Mouse (Mus musculus): ENCODE data around the gene Hipk2. TPM values are rescaled to one million over a fixed set of nuclear protein-coding genes. Genes with fewer than 3 reads are reported as not detected.

The Hipk2 gene
- polyA plus RNA-seq, 1 experiment from 2014 or later, result 45.3 TPM

DNA sequence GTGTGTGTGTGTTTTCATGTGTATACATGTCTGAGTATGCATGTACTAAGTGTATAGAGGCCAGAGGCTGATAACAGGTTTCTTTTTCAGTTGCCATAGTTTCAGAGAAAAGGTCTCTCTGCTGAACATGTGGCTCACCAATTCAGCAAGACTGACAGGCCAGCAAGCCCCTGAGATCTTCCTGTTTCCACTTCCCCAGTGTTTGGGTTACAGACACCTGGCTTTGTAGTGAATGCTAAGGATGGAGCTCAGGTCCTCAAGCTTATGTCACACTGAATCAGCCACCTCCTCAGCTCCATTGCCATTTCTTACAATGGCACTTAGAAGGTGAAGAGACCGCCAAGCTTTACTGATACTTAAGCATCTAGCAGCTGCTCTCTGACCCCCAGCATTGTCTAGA, 55.1 kb downstream of the Hipk2 start:
- Histone ChIP-seq H3K36me3 (replicated peaks) (peaks cover 15% of the 10 kb centered on the region), H3K9ac (no peak overlapping the region), H3K4me1 (peaks cover 8% of the 10 kb centered on the region; the same call in 1 of the 2 replicates), H3K27ac (no peak overlapping the region), H3K9me3 (no peaks in the 10 kb centered on the region), H3K4me3 (no peak overlapping the region), H3K4me2 (no peak overlapping the region), H3K27me3 (replicated peaks) (no peaks in the 10 kb centered on the region)
- 98% methylated on average over 1 of the region's 1 CpGs for WGBS
- no peak for ATAC-seq (replicated peaks)

DNA sequence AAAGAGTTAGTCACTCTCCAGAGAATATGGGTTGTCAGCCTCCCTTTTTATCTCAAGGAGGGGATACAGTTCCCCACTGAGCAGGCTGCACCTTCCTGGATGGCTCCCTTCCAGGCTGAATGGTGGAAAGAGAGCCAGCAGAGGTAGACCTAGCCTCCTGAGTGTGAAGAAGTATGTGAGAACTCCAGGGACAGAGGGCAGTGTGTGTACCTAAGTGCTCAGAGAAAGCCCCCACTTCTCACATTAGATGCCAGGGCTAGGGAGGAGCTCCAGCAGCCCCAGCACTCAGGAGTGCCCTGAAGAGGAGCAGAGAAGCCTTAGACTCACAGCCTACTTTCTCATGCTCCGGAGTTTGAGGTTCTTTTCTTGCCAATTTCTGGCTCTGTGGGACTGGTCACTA, 59.7 kb downstream of the Hipk2 start:
- ATAC-seq (replicated peaks), result no peak
- H3K9me3 ChIP-seq, result no peaks in the 10 kb centered on the region
- 71% methylated on average over 1 of the region's 1 CpGs for WGBS

DNA sequence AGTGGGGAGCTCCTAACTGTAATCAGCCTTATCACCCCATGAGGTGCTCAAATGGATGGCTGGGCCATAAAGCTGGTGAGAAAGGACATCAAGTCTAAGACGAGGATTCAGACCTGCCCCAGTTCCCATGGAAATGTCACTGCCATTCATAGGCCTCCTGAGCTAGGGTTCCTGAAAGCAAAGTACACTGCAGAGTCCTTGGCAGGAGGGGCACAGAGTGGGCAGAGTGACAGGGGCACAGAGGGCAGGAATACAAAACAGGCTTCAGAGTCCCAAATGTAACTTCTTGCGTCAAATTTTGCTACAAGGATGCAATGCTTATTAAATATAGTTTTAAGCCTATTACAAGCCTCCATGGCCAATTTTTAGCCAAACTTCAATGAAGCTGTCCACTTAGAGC, 60.4 kb downstream of the Hipk2 start:
- Histone ChIP-seq H3K36me3 (replicated peaks) (peaks cover 15% of the 10 kb centered on the region), H3K9ac (no peak overlapping the region), H3K27me3 (replicated peaks) (no peaks in the 10 kb centered on the region), H3K27ac (no peak overlapping the region), H3K4me1 (peaks cover 9% of the 10 kb centered on the region; the same call in 1 of the 2 replicates), H3K4me2 (no peak overlapping the region), H3K9me3 (no peaks in the 10 kb centered on the region), H3K4me3 (no peak overlapping the region)
- no peak for ATAC-seq (replicated peaks)
- WGBS, result 68% methylated on average over 2 of the region's 2 CpGs

More for the DNA sequence above, 59.7 kb downstream of the Hipk2 start:
- Histone ChIP-seq H3K4me3 (no peak overlapping the region), H3K36me3 (replicated peaks) (peaks cover 15% of the 10 kb centered on the region), H3K27me3 (replicated peaks) (no peaks in the 10 kb centered on the region), H3K27ac (no peak overlapping the region), H3K4me2 (no peak overlapping the region), H3K9ac (no peak overlapping the region), H3K4me1 (peaks cover 9% of the 10 kb centered on the region; the same call in 1 of the 2 replicates)

DNA sequence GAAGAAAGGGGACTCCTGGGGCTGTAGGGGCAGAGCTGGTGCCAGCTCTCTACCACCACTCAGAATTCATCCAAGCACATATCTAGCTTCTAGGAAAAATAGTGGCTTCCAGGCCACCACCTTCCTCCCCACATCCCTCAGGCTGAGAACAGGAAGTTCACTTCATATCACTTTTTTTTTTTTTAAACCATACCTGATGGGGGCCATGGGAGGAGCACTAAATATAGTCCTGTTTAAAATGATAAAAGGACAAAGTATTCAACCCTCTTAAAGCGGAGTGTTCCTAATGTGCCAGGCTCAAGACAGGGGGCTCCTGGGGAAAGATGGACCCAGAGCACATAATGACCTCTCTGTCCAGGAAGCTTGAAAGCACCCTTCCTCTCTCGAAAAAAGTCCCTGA, 61.3 kb downstream of the Hipk2 start:
- H3K4me3 ChIP-seq, result no peak overlapping the region
- no peak overlapping the region for H3K27ac ChIP-seq
- no peaks in the 10 kb centered on the region for H3K9me3 ChIP-seq
- H3K4me2 ChIP-seq, result no peak overlapping the region
- peaks cover 15% of the 10 kb centered on the region for H3K36me3 ChIP-seq (replicated peaks)
- no peak overlapping the region for H3K9ac ChIP-seq
- 90% methylated on average over 2 of the region's 2 CpGs for WGBS
- H3K4me1 ChIP-seq, result peaks cover 13% of the 10 kb centered on the region; the same call in 1 of the 2 replicates
- H3K27me3 ChIP-seq (replicated peaks), result no peaks in the 10 kb centered on the region
- ATAC-seq (replicated peaks), result no peak

DNA sequence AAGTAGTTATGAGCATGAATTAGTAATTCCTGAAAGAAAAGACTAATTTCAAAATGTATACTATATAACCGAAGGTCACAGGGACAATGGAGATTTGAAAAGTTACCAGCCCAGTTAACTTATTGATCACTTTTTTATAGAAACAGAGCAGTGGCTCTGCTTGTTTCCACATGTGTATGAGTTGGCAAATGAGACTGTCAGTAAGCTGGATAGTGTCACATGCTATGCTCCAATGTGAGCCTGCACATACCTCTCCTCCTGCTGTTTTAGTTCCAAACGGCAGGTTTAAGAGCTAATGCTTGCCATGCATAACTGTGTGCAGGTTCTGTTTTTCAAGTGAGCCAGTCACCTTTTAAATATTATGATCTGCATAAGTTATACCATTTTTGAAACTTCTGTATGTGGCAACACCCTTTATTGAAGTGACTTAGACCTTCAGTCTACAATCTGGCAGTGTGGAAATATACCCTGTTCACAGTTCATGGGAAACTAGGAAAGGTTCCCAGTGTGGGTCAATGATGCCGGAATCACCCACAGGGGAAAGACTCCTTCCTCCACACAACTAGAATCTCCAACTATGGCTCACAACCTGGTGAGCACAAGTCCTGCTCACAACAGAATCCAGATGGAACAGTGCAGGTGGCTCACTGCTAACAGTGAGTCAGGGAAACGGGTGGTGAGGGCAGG, 64.4 kb downstream of the Hipk2 start:
- Histone ChIP-seq H3K9me3 (no peaks in the 10 kb centered on the region), H3K27me3 (replicated peaks) (no peaks in the 10 kb centered on the region), H3K4me2 (no peak overlapping the region), H3K4me3 (no peak overlapping the region), H3K36me3 (replicated peaks) (peaks cover under 1% of the 10 kb centered on the region; the same call in 1 of the 2 replicates), H3K4me1 (peaks cover 13% of the 10 kb centered on the region; the same call in 1 of the 2 replicates), H3K27ac (no peak overlapping the region), H3K9ac (no peak overlapping the region)
- no peak for ATAC-seq (replicated peaks)
- 84% methylated on average over 4 of the region's 4 CpGs for WGBS

DNA sequence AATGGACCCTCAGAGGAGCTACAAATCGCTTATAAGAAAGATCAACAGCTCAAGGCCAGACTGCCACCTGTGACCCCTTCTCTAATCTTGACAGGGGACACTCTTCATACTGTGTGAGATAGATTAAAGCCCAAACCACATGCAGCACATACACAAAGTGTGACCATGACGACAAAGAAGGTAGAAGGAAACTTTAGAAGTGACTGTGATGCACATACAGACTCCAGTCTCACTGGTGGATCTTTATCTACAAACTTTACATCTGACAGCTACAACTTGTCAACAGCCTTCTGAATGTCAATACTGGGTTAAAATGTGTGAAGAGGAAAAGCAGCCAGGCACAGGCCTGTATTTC, 65.9 kb downstream of the Hipk2 start:
- H3K9ac ChIP-seq, result no peak overlapping the region
- no peak overlapping the region for H3K4me2 ChIP-seq
- no peaks in the 10 kb centered on the region for H3K9me3 ChIP-seq
- H3K4me1 ChIP-seq, result peaks cover 4% of the 10 kb centered on the region; the same call in 1 of the 2 replicates
- no peaks in the 10 kb centered on the region for H3K36me3 ChIP-seq (replicated peaks)
- 69% methylated on average over 2 of the region's 2 CpGs for WGBS
- H3K27ac ChIP-seq, result no peak overlapping the region
- H3K4me3 ChIP-seq, result no peak overlapping the region
- no peak for ATAC-seq (replicated peaks)
- H3K27me3 ChIP-seq (replicated peaks), result no peaks in the 10 kb centered on the region

DNA sequence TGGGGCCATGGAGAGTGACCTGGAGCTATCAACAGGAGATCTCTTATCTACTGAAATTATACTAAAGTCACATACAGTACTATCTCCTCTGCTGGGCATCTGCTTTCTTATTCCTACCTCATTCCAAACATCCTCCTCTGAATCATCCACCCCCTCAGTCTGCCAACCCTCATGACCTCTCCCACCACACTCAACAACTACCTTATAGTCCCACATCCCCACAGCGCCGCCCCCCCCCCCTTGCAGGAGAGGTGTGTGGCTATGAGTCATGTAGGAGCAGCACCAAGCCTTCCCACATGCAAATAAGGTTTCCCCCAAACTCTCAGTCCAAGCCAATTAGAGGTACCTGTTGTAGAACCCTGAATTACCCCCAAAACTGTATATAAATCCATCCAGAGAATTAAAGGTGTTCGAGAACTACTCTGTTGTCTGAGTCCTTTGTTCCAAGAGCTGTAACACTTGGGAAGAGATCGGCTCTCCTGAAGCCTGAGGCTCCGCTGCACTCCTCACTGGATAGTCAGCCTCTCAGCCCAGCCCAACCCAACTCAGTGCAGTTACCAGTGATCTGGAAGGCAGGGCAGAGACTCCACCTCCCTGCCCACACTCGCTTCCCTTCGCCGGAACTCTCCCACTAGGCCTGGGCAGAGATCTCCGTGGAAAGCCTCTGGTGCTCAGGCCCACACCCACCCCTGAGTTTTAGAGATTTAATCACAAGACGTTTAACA, 66.4 kb downstream of the Hipk2 start:
- Histone ChIP-seq H3K36me3 (replicated peaks) (no peaks in the 10 kb centered on the region), H3K9me3 (no peaks in the 10 kb centered on the region), H3K4me2 (no peak overlapping the region), H3K4me1 (peaks cover 4% of the 10 kb centered on the region; the same call in 1 of the 2 replicates), H3K9ac (no peak overlapping the region), H3K27ac (no peak overlapping the region), H3K4me3 (no peak overlapping the region), H3K27me3 (replicated peaks) (no peaks in the 10 kb centered on the region)
- no peak for ATAC-seq (replicated peaks)
- 69% methylated on average over 10 of the region's 10 CpGs for WGBS

DNA sequence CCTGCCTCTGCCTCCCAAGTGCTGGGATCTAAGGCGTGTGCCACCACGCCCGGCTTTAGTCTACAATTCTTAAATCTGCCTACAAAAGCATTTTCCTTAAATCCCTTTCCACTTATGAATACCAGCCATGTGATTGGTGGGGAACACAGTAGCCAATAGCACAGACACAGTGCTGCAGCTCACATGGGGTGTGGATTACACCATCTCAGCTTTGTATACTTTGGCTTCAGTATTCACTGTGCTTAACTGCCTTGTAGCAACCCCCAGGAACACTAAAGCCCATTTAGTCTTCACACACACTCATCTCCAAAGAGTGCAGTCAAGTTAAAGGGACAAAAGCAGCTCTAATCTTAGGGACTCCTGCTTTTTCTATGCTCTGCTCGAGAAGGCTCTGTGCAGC, 67.6 kb downstream of the Hipk2 start:
- no peaks in the 10 kb centered on the region for H3K9me3 ChIP-seq
- H3K4me1 ChIP-seq, result peaks cover 4% of the 10 kb centered on the region; the same call in 1 of the 2 replicates
- H3K36me3 ChIP-seq (replicated peaks), result no peaks in the 10 kb centered on the region
- no peak overlapping the region for H3K4me3 ChIP-seq
- 82% methylated on average over 4 of the region's 4 CpGs for WGBS
- H3K27ac ChIP-seq, result no peak overlapping the region
- no peaks in the 10 kb centered on the region for H3K27me3 ChIP-seq (replicated peaks)
- ATAC-seq (replicated peaks), result no peak
- H3K4me2 ChIP-seq, result no peak overlapping the region
- H3K9ac ChIP-seq, result no peak overlapping the region

DNA sequence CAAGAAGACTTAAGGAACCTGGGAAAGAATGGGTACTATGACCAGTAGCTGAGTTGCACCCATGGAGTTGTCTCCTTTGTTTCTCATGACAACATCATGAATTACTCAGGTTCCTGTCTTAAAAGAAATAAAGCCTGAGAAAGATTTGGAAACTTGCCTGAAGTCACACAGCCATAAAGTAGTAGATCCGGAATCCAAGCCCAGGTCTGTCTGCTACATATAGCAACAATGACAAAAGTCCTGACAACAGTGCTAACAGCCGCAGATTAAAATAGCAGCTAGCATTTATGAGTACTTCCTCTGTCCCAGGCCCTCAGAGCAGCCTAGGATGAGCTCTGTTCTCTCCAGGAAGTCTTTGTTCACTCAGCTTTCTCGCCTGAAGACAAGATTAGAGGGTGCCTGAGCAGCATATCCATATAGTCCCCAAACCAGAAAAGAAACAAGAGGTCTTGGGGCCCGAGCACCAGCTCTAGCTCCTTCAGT, 69.0 kb downstream of the Hipk2 start:
- Histone ChIP-seq H3K4me1 (peaks cover 15% of the 10 kb centered on the region), H3K4me3 (no peak overlapping the region), H3K4me2 (no peak overlapping the region), H3K9ac (no peak overlapping the region), H3K36me3 (replicated peaks) (no peaks in the 10 kb centered on the region), H3K9me3 (no peaks in the 10 kb centered on the region), H3K27ac (no peak overlapping the region), H3K27me3 (replicated peaks) (no peaks in the 10 kb centered on the region)
- ATAC-seq (replicated peaks), result no peak
- WGBS, result 81% methylated on average over 4 of the region's 4 CpGs

DNA sequence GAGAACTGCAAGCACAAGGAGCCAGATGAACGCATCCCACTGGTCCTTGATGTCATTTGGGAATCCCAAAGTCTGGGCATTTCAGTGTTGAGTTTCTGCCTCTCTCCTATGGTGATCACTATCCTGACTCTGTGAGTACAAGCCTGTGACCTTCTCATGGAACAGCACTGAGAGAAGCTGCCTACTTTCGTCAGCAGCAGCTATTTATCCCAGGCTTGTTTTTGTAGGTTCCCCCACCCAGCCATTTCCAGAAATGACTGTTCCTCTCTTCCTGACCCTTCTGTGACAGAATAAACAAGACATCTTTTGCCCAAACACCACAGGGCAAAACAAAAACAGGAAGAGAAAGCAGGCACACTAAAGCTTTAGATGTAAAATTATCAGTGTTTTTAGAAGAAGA, 70.4 kb downstream of the Hipk2 start:
- Histone ChIP-seq H3K4me2 (no peak overlapping the region), H3K9me3 (no peaks in the 10 kb centered on the region), H3K27me3 (replicated peaks) (no peaks in the 10 kb centered on the region), H3K9ac (no peak overlapping the region), H3K27ac (no peak overlapping the region), H3K36me3 (replicated peaks) (no peaks in the 10 kb centered on the region), H3K4me3 (no peak overlapping the region), H3K4me1 (peaks cover 18% of the 10 kb centered on the region)
- 81% methylated on average over 2 of the region's 2 CpGs for WGBS
- ATAC-seq (replicated peaks), result no peak

DNA sequence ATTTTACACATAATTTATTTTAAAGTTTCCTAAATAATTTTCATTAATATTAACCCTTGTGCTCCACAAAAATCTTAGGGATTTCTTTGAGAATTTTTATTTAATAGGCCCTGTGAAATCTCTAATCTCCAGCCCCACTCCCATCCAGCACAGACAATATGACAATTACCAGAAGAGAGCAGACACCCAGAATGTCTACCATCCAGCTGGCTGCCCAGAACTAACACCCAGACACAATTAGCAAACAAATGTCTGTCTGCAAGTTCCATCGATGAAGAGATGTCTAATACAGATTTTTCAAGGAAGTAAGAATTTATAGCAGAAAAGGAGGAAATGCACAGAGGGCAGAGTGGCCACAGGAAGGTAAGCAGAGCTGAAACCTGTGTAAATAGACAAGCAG, 74.7 kb downstream of the Hipk2 start:
- peaks cover 17% of the 10 kb centered on the region for H3K4me1 ChIP-seq
- no peak overlapping the region for H3K27ac ChIP-seq
- 66% methylated on average over 1 of the region's 1 CpGs for WGBS
- H3K9me3 ChIP-seq, result no peaks in the 10 kb centered on the region
- H3K4me3 ChIP-seq, result no peak overlapping the region
- no peak overlapping the region for H3K4me2 ChIP-seq
- ATAC-seq (replicated peaks), result no peak
- no peaks in the 10 kb centered on the region for H3K36me3 ChIP-seq (replicated peaks)
- no peak overlapping the region for H3K9ac ChIP-seq
- no peaks in the 10 kb centered on the region for H3K27me3 ChIP-seq (replicated peaks)

DNA sequence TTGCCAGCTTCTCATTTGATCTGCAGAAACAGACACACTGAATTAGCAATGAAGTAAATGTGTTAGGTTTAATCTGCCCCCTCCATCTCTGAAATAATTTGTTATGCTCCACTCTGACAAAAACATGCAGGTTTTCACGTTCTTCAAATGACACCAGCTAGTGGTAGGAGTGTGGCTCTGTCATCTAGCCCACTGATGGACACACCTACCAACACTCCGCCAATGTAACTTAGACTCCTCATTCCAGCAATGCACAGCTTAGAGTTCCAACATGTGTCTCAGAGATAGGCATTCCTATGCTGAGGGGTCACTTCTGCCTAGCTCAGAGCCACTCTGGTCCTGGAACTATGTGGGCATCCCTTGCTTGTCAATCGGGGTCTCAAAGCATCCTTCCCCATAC, 78.4 kb downstream of the Hipk2 start:
- H3K4me3 ChIP-seq, result no peak overlapping the region
- no peaks in the 10 kb centered on the region for H3K27me3 ChIP-seq (replicated peaks)
- 83% methylated on average over 3 of the region's 3 CpGs for WGBS
- no peak overlapping the region for H3K27ac ChIP-seq
- no peak overlapping the region for H3K9ac ChIP-seq
- H3K36me3 ChIP-seq (replicated peaks), result no peaks in the 10 kb centered on the region
- H3K4me2 ChIP-seq, result no peak overlapping the region
- H3K4me1 ChIP-seq, result peaks cover 11% of the 10 kb centered on the region
- H3K9me3 ChIP-seq, result no peaks in the 10 kb centered on the region
- ATAC-seq (replicated peaks), result no peak

DNA sequence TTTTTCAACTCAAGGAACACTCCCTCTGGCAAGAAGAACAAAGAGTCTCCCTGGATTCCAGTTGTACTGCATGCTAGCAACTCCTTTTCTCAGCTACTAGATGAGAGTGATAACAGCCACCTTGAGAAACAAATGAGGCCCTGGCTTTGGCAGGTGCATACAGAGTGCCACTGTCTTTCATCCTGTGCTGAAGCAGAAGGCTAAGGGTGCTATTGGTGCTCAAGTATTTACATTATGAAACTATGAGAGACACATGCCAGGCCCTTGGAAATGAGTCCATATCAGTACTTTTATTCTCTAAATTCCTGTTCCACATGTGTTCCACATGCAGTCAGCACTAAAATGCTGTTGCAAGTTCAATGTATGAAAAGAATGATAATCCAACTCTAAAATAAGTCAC, 79.0 kb downstream of the Hipk2 start:
- Histone ChIP-seq H3K36me3 (replicated peaks) (no peaks in the 10 kb centered on the region), H3K4me3 (no peak overlapping the region), H3K4me1 (peaks cover 6% of the 10 kb centered on the region; the same call in 1 of the 2 replicates), H3K9ac (no peak overlapping the region), H3K4me2 (no peak overlapping the region), H3K27me3 (replicated peaks) (no peaks in the 10 kb centered on the region), H3K9me3 (no peaks in the 10 kb centered on the region), H3K27ac (no peak overlapping the region)
- no peak for ATAC-seq (replicated peaks)
